Mouse (Mus musculus) neutrophil, adult 83 days (primary cell): ENCODE data around the gene Slc38a2. TPM values are rescaled to one million over a fixed set of nuclear protein-coding genes. Genes with fewer than 3 reads are reported as not detected.

Experiments
- total RNA-seq, 2 experiments: library from RNA; stranded (reverse); gene quantifications; one replicate each; pipeline ENCODE4 v1.2.4; 2023

The Slc38a2 gene
- 10 to 100 TPM; 78.9 to 87.9 TPM for total RNA-seq

GRCm38 (mm10) chr15:96699521-96700511 lies at the start of gene Slc38a2:
Gene Slc38a2, minus strand, starts transcription at chr15:96699730.

GRCm38 (mm10) chr15:96642436-96643405 lies 56.8 kb downstream of the Slc38a2 start, which contains the start of gene Slc38a1:
Gene Slc38a1, minus strand, starts transcription at chr15:96642913.

Other genes with a start within 250 kb of the Slc38a2 start
- 10 to 100 TPM; 64.2 to 67.6 TPM for gene Scaf11, start 238.9 kb downstream of the Slc38a2 start, total RNA-seq
- 10 to 100 TPM; 32.6 to 38.9 TPM for gene Slc38a1, start 56.8 kb downstream of the Slc38a2 start, total RNA-seq